Mouse (Mus musculus): Measurements from ENCODE around the gene Numa1. TPM values are rescaled to one million over a fixed set of nuclear protein-coding genes. Genes with fewer than 3 reads are reported as not detected.

The Numa1 gene
- 296 TPM for total RNA-seq (2023)

GRCm38 (mm10) chr7:101933751-101934240, at the start of gene Numa1, which contains the start of gene Lrrc51:
Gene Numa1 (plus strand): TSS chr7:101934111.
Gene Lrrc51 (minus strand): TSS chr7:101933895.

GRCm38 (mm10) chr7:101905561-101906286, 28.2 kb upstream of the Numa1 start, which contains the start of gene Lamtor1:
Gene Lamtor1 (plus strand): TSS chr7:101905904.

GRCm38 (mm10) chr7:101906287-101906681, 27.6 kb upstream of the Numa1 start, which contains the start of gene Tomt:
Gene Tomt (minus strand): TSS chr7:101906359.

GRCm38 (mm10) chr7:102018590-102018989, 84.7 kb downstream of the Numa1 start, which contains the start of gene Il18bp:
Gene Il18bp (minus strand): TSS chr7:102018690.

Other genes with a start within 250 kb of the Numa1 start
- not detected for gene Phox2a, start 115.8 kb upstream of the Numa1 start, total RNA-seq (2023)
- gene Inppl1, start 95.9 kb upstream of the Numa1 start, total RNA-seq (2023), result 25.3 TPM
- not detected for gene Folr2, start 76.9 kb upstream of the Numa1 start, total RNA-seq (2023)
- 59.0 TPM for gene Anapc15, start 70.4 kb upstream of the Numa1 start, total RNA-seq (2023)
- gene Folr1, start 63.3 kb upstream of the Numa1 start, total RNA-seq (2023), result not detected
- gene Lamtor1, start 28.2 kb upstream of the Numa1 start, total RNA-seq (2023), result 56.0 TPM
- gene Tomt, start 27.8 kb upstream of the Numa1 start, total RNA-seq (2023), result not detected
- gene Lrrc51, start 216 bp upstream of the Numa1 start, total RNA-seq (2023), result 0.91 TPM
- gene Il18bp, start 84.6 kb downstream of the Numa1 start, total RNA-seq (2023), result 10.1 TPM
- gene Rnf121, start 131.4 kb downstream of the Numa1 start, total RNA-seq (2023), result 28.5 TPM
- gene Xndc1, start 131.4 kb downstream of the Numa1 start, total RNA-seq (2023), result 40.2 TPM
- 1.6 TPM for gene Xntrpc, start 131.6 kb downstream of the Numa1 start, total RNA-seq (2023)
- gene Trpc2, start 149.0 kb downstream of the Numa1 start, total RNA-seq (2023), result 5.0 TPM
- gene Art1, start 167.6 kb downstream of the Numa1 start, total RNA-seq (2023), result not detected
- gene Art5, start 175.4 kb downstream of the Numa1 start, total RNA-seq (2023), result 1.3 TPM
- not detected for gene Chrna10, start 182.7 kb downstream of the Numa1 start, total RNA-seq (2023)

Measured in CD4-positive naive resting alpha-beta T cell, adult 76 days (primary cell).